Mouse (Mus musculus) thymus, adult 2 months (tissue): Measurements from ENCODE around the gene Vmn2r58.
"Not testable (repeated sequence)": the region's sequence is repeated elsewhere in the genome, so short reads cannot be mapped to it uniquely, and the experiment has no call there.

ENCODE experiments used
- CTCF ChIP-seq: fragments of 200-500 bp; IDR thresholded peaks from 2 replicates; pipeline ENCODE4 v1.5.1; 2012; ENCODE audit warnings: mild to moderate bottlenecking, control low read depth, low read length, moderate library complexity, borderline replicate concordance; ENCODE audit not compliant: control insufficient read depth, poor library complexity, insufficient read depth; ENCODE audit errors: extremely low read depth
- POLR2A ChIP-seq: fragments of 200-500 bp; IDR thresholded peaks from 2 replicates; pipeline ENCODE4 v1.6.1; 2012; ENCODE audit warnings: mild to moderate bottlenecking, low read length, control low read depth, moderate library complexity; ENCODE audit not compliant: control insufficient read depth, poor library complexity, insufficient read depth; ENCODE audit errors: extremely low read depth

- TF ChIP-seq CTCF, POLR2A: not testable (repeated sequence)
These were observed at the start of gene Vmn2r58 for GRCm38 (mm10) chr7:41872612-41873011.
